Mouse (Mus musculus) MEL (cell line): Measurements from ENCODE around the gene Baiap3.

ENCODE experiments used
- CHD2 ChIP-seq: IDR thresholded peaks from 2 replicates; pipeline ENCODE4 v1.6.1; 2011; ENCODE audit warnings: low read length, improper control_type of control experiment
- CTCF ChIP-seq, 3 experiments: IDR thresholded peaks in 2 of 3; conservative IDR thresholded peaks in 1 of 3; 2 replicates each; pipeline ENCODE4 v1.5.1; 2011 to 2012; ENCODE audit warnings: low read length in 3 of 3, low read depth in 2 of 3, mild to moderate bottlenecking in 2 of 3, improper control_type of control experiment in 1 of 3, inconsistent platforms in 1 of 3, mixed read lengths in 1 of 3, moderate library complexity in 1 of 3; ENCODE audit not compliant: control insufficient read depth in 1 of 3, insufficient read depth in 1 of 3, poor library complexity in 1 of 3, severe bottlenecking in 1 of 3
- JUND ChIP-seq: IDR thresholded peaks from 2 replicates; pipeline ENCODE4 v1.6.1; 2011; ENCODE audit warnings: low read depth, mild to moderate bottlenecking, improper control_type of control experiment, low read length
- MAX ChIP-seq: IDR thresholded peaks from 2 replicates; pipeline ENCODE4 v1.6.1; 2011; ENCODE audit warnings: low read length, improper control_type of control experiment
- MEF2A ChIP-seq: IDR thresholded peaks from 2 replicates; pipeline ENCODE4 v1.6.1; 2014; ENCODE audit warnings: low read depth, mild to moderate bottlenecking, inconsistent platforms, low read length, improper control_type of control experiment; ENCODE audit not compliant: poor library complexity, insufficient replicate concordance, severe bottlenecking; ENCODE audit errors: extremely low read depth
- POLR2A ChIP-seq, 2 experiments: IDR thresholded peaks; 2 replicates each; pipeline ENCODE4 v1.6.1; 2011 to 2012; ENCODE audit warnings: low read length in 2 of 2, mild to moderate bottlenecking in 2 of 2, control low read depth in 1 of 2, improper control_type of control experiment in 1 of 2, low read depth in 1 of 2, moderate library complexity in 1 of 2; ENCODE audit not compliant: control insufficient read depth in 1 of 2, insufficient read depth in 1 of 2, poor library complexity in 1 of 2
- POLR2AphosphoS5 ChIP-seq: IDR thresholded peaks from 2 replicates; pipeline ENCODE4 v1.6.1; 2012; ENCODE audit warnings: low read depth, borderline replicate concordance, mild to moderate bottlenecking, inconsistent platforms, low read length, moderate library complexity, mixed read lengths
- RCOR1 ChIP-seq: IDR thresholded peaks from 2 replicates; pipeline ENCODE4 v1.6.1; 2012; ENCODE audit warnings: low read depth, mild to moderate bottlenecking, inconsistent platforms, low read length, improper control_type of control experiment
- TBP ChIP-seq: IDR thresholded peaks from 2 replicates; pipeline ENCODE4 v1.8.0; 2011; ENCODE audit warnings: low read depth, low read length, improper control_type of control experiment

DNA sequence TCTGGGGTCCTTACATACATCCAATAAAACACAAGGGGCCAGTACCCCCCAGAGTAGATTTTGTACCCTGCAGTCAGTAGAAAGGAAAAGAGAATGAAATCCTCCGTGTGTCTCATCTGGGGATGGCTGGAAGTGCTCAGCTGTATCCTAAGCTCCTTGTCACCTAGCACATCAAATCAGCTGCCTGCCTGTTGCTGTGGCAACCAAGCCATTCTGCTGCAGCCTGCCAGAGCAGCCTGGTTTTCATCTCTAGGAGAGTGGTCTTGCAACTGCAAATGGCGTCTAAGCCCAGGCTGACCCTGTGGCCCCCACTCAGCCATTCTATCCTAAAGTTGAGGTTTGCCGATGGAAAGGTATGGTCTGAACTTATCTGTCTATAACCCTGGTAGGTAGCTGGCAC, 3.5 kb downstream of the Baiap3 start:
- TF ChIP-seq MAX (no peak), CHD2 (no peak), CTCF (IDR thresholded peaks at IDR 0.05 in 2 of 3, conservative IDR thresholded peaks at IDR 0.05 in 1 of 3; ENCODE audit: control insufficient read depth in 1 of 3, insufficient read depth in 1 of 3, low read depth in 2 of 3, low read length in 3 of 3, poor library complexity in 1 of 3, severe bottlenecking in 1 of 3) (no peak), MEF2A (no peak), TBP (no peak), POLR2A (IDR thresholded peaks at IDR 0.05; ENCODE audit: control insufficient read depth in 1 of 2, insufficient read depth in 1 of 2, low read depth in 1 of 2, low read length in 2 of 2, poor library complexity in 1 of 2) (no peak), RCOR1 (no peak), POLR2AphosphoS5 (no peak), JUND (no peak)
